Mouse (Mus musculus) heart, adult 10 weeks (tissue): ENCODE measurements around the gene Atp5e. TPM values are rescaled to one million over a fixed set of nuclear protein-coding genes. Genes with fewer than 3 reads are reported as not detected.

Experiments
- polyA plus RNA-seq: library from polyadenylated mRNA; stranded (reverse); fragments of 350-450 nt; fragmentation: Illumina TruSeq; extraction: RNeasy Lipid Tissue Mini Kit (QIAGEN cat#74804); gene quantifications from one replicate; pipeline ENCODE4 v1.2.3, GENCODE M21; 2014; ENCODE audit warnings: low read depth, low replicate concordance

Gene Atp5e
- polyA plus RNA-seq, result 1,897 TPM

GRCm38 (mm10) chr2:174463789-174464523 is at the start of gene Atp5e:
Atp5e (minus strand) TSS chr2:174464105.

GRCm38 (mm10) chr2:174472818-174473549 is 9.1 kb upstream of the Atp5e start, which contains the start of gene Prelid3b:
Prelid3b (minus strand) TSS chr2:174473081.

GRCm38 (mm10) chr2:174450353-174450752 is 13.6 kb downstream of the Atp5e start, which contains the start of gene Tubb1:
Tubb1 (plus strand) TSS chr2:174450695.

DNA sequence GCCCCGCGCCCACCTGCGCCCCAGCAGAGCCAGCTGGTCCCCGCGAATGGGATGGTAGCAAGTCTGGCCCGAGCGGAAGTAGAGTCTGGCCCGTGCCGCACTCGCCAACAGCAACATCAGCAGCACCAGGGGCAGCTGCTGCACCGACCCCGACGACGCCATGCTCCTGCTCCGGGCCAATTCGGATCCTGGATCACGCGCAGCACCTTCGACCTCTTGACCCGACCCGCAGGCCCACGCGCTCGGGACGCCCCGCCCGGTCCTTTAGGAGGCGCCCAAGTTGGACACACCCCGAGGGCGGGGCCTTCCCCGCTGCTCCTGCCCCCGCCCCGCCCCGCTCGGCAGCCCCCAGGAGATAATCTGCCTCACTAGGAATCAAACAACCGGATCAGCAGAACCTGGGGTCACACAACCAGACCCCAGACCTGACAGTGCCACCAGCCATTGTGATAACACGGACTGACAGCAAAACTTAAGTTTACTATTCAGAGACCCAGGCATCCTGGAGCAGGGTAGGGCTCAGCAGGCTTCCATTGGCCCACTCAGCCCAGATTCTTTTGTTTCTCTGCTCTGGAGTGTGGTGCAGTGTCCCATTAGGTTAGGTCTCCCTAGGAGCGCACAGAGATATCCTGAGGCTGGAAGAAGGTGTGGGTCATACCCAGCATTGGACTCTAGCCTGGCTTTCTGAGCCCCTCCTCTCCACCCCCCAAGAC is 25.0 kb downstream of the Atp5e start, which contains the start of gene Ctsz:
Ctsz (minus strand) TSS at position 303 of the 713 bp plus-strand sequence.

DNA sequence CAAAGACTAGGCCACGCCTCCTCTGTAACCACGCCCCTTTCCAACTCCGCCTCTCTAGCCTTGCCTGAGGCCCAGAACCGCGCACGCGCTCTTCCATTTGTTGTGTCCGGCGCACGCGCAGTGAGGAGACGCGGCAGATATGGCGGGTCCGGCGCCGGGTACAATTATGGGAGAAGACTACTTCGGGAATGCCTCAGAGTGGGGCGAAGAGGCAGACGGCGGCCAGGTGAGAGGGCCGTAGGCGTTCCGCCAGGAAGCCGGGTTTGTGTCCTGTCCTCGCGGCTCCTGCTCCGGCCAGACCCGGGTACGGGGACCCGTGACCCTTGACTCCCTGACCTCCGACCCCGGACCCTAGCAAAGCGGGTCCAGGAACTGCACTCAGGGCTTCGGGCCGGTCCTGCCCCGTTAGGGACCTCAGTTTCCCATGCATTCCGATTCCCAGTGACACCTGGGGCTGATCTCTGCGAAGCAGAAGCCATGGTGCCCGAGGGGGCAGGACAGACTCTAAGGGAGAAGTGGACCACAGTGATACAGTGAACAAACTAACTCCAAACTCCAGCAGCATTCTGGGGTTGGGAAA is 48.1 kb downstream of the Atp5e start, which contains the start of gene Nelfcd:
Nelfcd (plus strand) TSS at position 74 of the 580 bp plus-strand sequence.

Other genes with a start within 250 kb of the Atp5e start
- gene Gnas, start 179.8 kb downstream of the Atp5e start, polyA plus RNA-seq, result 994 TPM
- not detected for gene Gm20721, start 117.4 kb downstream of the Atp5e start, polyA plus RNA-seq
- 33.6 TPM for gene Nelfcd, start 48.3 kb downstream of the Atp5e start, polyA plus RNA-seq
- 34.2 TPM for gene Ctsz, start 25.1 kb downstream of the Atp5e start, polyA plus RNA-seq
- gene Tubb1, start 13.4 kb downstream of the Atp5e start, polyA plus RNA-seq, result 0.55 TPM
- 82.8 TPM for gene Prelid3b, start 9.0 kb upstream of the Atp5e start, polyA plus RNA-seq
- gene Zfp831, start 179.4 kb upstream of the Atp5e start, polyA plus RNA-seq, result not detected